Mouse (Mus musculus) right cerebral cortex, adult 2 months (tissue): Measurements from ENCODE around the gene Myo6.

ENCODE experiments used
- DNase-seq, 2 experiments: peaks; one replicate each; pipeline ENCODE4 v3.0.0; 2021 to 2022; ENCODE audit warnings: low spot score in 2 of 2

The Myo6 gene

DNA sequence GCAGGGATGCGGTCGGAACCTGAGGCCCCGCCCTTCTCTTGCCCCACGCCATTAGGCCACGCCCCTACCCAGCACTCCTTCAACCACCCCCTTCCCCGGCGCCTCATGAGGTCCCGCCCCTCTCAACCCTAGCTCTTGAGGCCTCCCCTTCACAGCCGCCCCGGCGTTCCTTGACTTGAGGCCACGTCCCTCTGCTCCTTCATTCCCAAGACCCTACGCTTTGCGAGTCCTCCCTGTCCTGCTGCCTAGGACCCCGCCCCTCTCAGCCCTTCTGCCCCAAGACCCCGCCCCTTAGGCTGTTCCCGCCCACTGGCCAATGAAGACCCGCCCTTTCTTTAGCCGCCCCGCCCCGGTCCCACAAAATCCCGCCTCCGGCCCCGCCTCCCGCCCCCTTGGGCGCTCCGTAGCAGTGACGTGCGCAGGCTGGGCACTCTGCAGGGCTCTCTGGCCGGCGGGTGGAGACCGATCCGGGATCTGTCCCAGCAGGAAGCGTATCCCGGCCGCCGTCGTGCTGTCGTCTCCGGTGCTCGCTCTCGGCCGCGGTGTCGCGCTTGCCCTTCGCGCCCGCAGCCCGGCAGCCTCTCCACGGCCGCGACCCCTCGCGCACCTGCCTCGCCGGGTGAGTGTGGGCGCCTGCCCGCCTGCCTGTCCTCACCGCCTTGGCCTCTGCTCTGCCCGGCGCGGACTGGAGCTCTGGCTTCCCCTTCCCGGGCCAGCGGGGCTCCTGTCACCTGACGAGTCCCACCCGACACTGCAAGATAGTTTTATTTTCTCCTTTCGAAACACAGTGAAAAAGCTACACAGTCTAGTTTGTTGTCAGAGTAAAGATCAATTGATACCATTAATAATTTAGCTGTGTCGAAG is at the start of gene Myo6:
Gene Myo6 (plus strand): TSS at position 421 of the 864 bp plus-strand sequence.
- peak; percentile 92 to 93 for DNase-seq

DNA sequence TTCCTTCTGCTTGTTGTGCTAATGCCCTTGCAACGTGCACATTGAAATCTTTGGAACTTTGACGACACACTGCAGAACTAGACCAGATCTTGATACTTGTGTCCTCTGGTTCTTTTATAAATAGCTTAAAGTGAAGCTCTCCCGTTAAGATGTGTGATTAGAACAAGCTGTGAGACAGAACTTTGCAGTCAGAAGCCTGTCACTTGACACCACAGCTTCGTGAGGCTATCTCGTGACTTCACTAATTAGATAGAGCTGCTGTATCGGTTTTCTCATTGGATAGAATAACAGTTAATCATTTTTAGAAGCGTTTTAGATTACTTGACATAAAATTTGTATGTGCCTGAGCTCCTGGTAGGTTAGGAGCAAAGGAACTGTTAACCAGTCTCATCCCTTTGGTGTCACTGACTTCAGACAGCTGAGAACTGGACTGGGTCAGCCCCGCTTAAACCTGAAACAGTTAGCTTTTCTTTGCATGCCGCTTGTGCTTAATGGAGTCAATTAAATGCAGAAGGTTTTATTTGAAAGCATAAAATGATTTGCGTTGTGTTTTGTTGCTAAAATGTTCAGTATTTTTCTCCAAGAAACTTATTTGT is 18.7 kb upstream of the Myo6 start:
- no peak for DNase-seq

DNA sequence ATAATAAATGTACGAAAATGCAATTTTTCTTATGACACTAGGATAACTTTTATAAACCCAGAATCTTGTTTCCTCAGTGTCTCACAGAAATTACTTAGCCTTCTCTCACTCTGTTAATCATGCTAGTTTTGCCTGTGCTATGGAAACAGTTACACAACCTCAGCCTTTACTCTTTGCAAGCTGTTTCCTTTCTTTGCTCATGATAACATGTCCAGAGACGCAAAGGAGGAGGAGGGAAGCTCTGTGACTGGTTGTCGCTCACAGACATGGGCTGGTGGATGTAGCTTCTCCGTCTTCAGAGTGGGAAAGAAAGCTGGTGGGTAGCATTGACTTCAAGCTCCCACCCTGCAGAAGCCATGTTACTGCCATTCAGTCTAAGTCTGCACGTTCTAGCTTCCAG is 15.2 kb upstream of the Myo6 start:
- DNase-seq = no peak

DNA sequence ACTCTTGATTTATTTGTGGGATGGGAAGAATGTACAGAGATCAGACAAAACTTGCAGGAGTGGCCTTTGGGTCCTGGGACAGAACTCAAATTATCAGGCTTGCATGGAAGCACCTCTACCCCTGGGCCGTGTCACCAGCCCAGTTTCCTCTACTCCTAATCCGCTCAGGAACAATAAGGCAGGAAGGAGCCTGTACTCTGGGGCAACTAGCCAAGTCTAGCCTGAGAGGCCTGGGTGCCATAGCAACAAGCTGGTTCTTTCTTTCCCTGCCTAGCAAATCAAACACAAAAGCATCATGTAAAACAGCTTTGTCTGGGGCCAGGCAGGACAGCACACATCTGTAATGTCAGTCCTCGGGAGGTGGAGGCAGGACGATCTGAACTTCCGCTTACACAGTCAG is 9.6 kb upstream of the Myo6 start:
- DNase-seq = peak; percentile 66 to 71

DNA sequence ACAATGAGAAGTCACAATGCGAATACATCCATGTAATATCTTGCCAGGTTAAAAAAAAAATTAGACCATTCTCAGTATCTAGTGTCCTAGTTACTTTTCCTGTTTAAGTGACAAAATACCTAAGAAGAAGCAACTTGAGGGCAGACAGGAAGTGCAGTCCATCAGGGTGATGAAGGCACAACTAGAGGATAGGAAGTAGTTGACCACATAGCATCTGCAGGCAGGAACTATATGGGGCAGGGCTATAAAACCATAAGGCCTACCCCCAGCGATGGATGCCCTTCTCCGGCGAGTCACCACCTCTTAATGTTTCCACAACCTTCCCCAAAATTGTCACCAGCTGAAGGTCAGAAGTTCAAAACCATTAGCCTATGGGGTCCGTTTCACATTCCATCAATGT is 8.1 kb upstream of the Myo6 start:
- no peak for DNase-seq

DNA sequence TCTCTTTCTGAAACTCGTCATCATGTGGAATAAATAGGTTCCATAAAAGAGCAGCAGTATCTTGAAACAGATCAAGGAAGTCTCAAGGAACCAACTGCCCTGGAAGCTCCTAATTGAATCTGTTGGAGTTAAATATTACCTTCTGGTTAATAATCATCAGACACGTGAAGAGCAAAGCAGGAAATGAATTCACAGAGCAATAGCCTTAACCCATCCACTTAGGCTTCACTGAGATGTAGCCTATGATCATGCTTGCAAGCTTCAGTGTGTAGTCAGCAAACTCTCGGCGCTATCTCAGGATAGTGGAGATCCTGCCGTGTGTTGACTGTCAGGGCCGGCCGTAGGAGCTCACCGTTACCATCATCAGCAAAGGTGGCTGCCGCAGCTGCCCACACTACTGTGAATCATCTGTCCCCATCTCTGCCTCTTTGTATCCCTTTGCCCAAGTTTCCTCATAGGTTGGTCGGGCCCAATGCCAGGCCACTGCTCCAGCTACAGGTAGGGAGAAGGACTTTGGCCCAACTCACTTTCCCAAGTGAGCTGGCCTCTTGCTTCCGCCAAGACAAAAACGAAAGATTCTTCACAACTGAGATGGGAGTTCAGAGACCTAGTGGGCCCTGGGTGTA is 6.9 kb upstream of the Myo6 start:
- no peak for DNase-seq

DNA sequence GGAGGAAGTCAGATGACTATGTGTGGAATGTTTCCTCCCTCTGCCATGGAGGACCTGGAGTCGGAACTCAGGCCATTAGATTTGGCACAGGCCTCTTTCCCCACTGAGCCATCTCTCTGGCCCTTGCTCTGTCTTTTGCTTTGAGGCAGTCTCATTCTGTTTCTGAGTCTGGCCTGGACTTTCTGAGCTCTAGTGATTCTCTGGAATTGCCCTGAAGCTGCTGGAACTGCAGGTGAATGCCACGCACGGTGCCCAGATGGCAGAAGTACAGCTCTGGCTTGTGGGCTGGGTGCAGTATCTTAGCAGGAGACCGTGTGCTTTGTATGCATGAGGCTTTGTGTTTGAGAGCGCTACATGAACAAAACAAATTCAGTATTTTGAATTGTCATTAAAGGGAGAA is 5.9 kb upstream of the Myo6 start:
- DNase-seq = no peak

DNA sequence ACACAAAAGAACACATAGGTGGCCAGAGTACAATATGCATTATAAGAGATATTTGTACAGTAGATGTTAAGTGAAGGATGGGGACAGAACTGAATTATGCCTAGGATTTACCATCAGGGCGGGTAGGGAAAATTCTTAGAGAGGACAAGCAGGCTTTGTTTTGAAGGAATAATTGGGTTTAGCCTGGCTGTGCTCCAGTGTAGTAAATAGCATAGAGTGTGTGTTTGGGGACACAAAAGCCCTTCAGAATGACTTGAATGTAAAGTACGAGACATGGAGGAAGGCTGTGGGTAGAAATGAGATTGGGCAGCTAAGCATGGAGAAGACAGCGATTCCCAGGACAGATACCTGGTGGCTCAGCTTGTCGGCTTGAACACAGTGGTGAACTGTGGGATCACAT is 3.4 kb upstream of the Myo6 start:
- DNase-seq = no peak

DNA sequence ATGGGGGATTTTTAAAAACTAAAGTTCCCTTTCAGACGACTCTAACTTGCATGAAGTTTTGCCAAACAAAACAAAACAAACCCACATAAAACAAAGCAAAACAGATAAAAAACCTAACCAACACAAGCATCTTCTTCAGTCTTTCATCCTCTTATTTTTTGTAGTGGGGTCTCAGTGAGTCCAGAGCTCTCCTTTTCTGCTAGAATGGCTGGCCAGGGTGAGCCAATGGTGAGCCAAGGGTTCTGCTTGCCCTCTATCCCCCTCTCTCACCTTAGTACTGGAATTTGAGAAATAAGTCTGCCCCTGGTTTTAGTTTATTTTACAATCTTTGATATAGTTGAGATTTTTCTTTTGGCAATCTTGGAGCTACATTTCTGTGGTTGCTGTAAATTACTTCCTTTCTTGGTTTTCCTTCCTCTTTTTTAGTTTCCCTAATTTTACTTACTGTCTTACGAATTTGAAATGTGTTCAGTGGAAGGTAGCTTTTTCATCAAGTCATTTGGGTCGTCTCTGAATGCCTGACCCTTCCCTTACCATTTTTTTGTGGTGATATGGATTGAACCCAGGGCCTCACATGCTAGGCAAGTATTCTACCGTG is 1.6 kb upstream of the Myo6 start:
- no peak for DNase-seq

DNA sequence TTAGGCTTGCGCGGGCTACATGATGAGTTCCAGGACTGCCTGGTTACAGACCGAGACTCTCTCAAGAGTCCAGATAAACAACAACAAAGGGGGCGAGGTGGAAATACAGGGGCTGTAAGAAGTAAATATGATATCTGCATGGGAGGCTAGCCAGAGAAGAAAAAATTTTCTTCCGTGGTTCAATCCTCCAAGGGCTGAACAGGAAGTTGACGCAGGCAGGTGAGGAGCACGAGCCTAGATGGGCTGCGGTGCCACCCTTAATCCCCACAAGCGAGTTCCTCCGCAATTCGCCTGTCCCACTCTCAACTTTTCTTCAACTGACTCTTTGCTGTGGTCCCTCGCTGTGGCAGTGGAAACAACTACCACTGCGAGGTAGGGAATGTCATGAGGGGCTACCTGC is 640 bp upstream of the Myo6 start:
- DNase-seq = no peak

DNA sequence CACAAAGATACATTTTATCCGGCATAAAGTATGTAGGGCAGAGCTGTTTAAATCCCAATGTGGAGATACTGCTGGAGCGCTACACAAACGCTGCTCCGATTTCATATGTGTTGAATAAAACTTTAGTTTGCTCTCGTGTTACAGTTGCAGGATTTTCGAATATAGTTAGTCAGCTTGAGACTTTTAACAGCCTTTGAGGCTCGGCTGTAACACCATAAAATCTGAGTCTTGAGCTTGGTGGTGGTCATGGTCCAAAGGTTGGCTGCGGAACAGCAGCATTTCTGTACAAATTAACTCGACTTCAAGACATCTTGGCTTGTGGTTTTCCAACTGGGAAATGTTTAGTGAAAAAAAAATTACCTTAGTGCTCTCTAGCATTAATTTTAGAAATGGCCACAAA is 859 bp downstream of the Myo6 start:
- no peak for DNase-seq

DNA sequence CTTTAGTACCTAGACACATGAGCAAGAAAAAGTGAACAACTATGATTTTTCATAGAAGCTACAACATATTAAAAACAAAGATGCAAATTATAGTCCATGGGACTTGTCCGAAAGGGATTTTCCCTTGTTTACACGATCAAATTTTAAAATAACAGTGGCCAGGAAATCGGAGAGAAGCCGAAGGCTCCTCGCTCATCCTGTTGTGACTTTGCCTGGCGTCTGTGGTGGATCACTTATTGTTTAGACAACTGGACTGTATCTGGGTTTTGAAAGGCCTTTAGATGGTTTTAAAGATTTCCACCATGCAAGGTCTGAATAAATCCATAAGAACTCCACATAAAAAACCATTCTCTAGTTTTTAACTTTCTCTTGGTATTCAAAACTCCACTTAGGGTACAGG is 1.6 kb downstream of the Myo6 start:
- DNase-seq = no peak

DNA sequence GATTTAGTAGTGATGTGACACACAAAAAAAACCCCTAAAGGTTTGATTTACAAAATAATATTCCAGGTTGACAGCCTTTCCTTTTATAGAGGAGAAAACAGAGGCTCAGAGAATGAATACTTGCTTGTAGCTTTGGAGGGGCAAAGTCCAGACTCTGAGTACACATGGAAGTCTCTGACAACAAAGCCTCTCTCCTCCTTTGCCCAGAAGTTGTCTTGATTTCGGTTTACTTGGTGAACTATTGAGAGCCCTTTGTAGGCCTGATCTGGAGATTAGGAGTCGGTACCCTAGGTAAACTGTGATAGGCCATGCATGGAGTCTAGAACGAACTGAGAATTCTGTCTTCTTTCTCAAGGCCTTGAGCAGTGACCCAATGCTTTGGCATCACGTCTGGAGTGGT is 2.3 kb downstream of the Myo6 start:
- no peak for DNase-seq

DNA sequence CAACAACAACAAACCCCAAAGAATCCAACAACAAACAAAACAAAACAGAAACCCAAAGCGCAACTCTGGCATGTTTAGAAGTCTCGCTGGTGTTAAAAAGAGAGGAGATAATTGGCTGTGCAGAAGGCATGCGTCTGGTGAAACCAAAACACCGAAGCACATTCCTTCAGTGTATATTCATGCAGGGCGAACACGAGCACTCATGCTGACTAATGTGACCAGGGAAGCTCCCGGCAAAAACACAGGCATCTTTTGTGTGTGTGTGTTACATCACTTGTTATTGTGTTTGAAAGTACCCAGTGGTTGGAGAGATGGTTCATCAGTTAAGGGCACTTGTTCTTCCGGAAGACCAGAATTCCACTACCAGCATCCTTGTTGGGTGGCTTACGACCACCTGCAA is 4.7 kb downstream of the Myo6 start:
- DNase-seq = no peak

DNA sequence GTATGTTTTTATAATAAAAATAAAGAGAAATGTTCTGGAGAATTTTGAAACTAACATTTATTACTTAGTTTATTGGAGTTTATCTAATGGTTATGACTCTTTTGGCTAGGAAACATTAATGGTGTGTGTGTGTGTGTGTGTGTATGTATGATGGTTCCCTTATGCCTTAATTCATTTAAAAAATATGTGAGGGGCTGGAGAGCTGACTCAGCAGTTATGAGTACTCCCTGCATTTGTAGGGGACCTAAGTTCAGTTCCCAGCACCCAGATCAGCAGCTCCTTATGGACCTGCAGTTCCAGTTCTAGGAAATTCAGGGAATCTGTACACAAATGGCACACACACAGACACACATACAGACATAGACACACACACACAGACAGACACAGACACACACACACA is 6.4 kb downstream of the Myo6 start:
- no peak for DNase-seq

DNA sequence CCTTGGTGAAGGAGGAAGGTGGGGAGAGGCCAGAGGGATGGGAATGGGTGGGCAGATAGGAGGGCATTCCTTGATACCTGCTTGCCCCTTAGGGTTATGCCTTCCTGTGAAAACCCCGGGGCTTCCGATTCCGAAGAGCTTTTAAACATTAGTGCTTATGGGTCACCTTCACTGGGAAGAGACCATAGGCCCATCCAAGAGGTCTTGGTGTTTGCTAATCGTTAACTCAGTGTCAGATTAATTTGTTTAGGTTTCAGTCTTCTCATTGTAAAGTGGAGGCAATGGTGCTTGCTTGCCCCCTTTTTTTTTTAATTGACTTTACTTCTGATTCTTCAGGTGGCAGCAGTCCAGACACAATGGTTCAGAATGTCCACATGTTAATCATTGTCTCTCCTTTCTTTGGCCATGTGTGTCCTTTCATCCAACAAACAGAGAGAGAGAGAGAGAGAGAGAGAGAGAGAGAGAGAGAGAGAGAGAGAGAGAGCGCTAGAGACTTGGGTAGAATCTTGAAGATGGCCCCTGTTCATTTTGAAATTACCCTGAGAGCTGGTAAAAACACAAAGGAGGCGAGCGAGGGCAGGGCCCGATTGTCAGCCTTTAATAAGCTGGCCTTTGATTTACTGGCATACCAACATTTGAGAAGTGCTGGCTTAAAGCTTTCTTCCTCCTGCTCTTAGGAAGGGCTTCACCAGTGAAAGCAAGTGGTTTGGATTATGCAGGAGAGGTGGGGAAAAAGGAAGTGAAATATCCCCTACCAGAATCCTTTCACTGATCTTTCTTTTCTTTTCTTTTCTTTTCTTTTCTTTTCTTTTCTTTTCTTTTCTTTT is 7.8 kb downstream of the Myo6 start:
- DNase-seq = no peak

DNA sequence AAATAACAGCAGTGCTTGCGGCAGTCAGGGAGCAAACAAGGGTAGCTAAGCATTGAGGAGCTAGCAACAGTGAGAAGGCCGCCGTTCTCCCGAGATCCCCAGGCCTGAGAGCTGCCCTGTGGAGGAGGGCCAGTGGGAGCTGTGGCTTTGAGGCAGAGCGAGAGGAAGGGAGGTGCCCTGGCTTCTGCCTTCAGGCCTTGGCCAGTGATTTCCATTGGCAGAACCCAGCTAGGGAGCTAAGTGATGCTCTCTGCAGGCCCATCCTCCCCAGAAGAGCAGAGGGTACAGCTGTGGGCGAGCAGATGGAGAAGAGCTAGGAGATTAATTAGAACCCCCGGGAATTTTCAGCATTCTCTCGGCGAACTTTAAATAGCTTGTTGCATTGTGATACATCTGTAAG is 8.8 kb downstream of the Myo6 start:
- peak; percentile 18 to 40 for DNase-seq

DNA sequence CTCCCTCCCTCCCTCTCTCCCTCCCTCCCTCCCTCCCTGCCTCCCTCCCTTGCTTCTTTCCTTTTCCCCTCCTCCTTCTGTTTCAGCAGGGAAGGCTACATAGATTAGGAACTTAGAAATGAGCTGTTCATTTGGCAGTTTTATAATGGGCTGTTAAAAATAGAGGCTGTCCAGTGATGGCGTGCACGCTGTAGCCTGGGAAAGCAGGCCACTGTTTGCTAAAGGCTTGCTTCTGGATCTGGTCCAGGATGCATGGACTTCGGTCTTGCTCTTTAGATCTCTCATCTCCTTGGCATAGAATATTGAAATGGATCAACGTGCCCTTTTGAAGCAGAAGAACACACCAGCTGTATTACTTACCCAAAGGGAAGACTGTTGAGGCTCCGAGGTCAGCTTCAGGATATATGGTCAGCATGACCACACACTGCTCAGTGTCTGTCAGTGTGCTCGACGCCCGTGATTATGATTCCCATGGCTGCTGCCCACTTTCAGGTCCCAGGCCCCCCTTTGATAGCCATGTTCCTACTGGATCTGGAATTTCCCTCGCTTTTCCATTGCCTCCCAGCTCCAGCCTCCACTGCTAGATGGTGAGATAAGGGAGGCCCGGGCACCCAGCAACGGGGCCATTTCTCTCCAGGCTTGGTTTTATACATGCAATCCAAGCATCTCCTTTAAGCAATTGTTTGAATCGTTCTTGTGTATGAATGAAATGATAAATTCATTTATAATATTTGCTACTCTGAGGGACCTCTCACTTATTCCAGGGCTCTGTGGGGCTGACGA is 12.1 kb downstream of the Myo6 start:
- no peak for DNase-seq

DNA sequence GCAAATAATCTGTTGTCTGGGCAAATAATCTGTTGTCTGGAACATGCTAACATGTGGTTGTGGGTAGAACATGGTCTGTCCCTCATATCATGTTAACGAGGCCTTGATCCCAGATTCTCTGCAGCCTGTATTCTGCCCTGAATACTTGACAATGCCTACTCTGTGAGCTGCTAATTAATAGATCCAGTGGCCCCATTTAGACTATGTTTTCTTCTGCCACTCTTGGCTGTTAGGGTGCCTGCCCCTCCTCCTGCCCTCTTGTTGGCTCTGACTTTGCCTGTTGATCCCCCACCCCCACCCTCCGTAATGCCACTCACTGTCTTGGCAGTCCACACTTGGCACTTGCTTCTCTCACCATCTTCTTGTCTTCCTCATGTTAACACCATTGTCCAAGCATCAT is 13.8 kb downstream of the Myo6 start:
- no peak for DNase-seq

DNA sequence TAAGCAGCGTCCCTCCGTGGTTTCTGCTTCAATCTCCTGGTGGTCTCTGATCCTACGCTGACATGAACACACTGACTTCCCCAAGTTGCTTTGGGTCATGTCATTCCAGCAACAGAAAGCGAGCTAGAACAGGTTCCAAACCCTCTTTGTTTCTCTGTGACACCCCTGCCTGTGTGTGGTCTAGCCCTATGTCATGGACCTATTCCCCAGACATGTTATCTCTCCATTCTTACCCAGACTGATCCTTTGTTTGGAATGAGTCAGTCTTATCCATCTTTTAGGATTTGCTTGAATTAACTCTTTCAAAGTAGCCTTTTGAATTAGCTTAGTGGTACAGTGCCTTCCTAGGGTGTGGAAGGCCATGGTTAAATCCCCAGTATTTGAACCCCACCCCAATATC is 14.9 kb downstream of the Myo6 start:
- no peak for DNase-seq

DNA sequence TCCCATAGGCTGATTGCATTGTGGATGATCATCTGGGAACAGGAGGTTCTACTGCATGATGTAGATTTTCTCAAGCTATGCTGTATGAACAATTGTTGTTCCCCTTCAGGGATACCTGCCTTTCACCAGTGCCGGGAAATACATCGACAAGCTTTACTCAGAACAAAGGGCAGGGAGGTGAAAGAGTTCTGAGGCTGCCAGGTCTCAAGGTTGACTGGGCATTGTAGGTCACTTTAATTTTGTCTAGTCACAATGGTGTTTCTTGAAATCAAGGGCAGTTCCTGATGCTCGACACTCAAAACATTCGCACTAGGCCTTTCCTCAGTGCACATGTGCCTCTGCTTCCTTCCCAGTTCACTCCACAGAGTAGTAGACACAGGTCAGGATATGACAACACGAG is 15.9 kb downstream of the Myo6 start:
- no peak for DNase-seq
